Mouse (Mus musculus) heart, postnatal 10 days (tissue): ENCODE results near the gene Ugt1a6b. TPM values are rescaled to one million over a fixed set of nuclear protein-coding genes. Genes with fewer than 3 reads are reported as not detected.
"Not testable (repeated sequence)": the region's sequence is repeated elsewhere in the genome, so short reads cannot be mapped to it uniquely, and the experiment has no call there.

Experiments used
- DNase-seq, 2 experiments: peaks; one replicate each; pipeline ENCODE4 v3.0.0; 2021
- intact Hi-C: fragments of 180-260 bp; cut with DNase I; formaldehyde crosslinking; loops from one replicate; pipeline ENCODE4 v1.15.1; 2025
- total RNA-seq, 2 experiments: library from RNA; stranded (reverse); gene quantifications; 2 replicates each; pipeline ENCODE4 v1.2.3; 2021

The Ugt1a6b gene
- under 1 TPM in 1 of 2 experiments, not detected in 1; 0.72 TPM for total RNA-seq

- intact Hi-C loops, DNase-seq: not testable (repeated sequence)
Measured at GRCm38 (mm10) chr1:88103019-88103418, at the start of gene Ugt1a6b. Gene Ugt1a6b, plus strand, starts transcription at chr1:88103252.

DNA sequence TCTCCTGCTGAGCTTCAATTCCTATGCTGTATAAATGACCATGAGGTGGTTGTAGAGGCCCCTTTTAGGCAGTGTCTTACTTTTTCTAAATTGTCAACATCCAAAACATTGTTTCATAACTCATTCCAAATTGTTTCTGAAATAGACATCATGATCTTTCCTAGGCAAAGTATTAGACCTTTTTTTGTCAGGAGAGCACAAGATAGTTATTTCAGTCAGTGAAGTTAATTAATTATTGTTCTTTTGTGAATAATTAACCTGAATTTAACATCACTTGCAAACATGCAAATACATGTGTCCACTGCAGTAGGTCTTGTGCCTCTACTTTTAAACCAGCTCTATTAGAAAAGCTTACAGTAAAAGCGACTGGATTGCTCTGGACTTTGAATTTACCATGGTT, 48.0 kb upstream of the Ugt1a6b start, which contains the start of gene Ugt1a10:
Gene Ugt1a10, plus strand, starts transcription at position 301 of the 400 bp plus-strand sequence.
- no peak for DNase-seq
- intact Hi-C loops, result no loop called here

DNA sequence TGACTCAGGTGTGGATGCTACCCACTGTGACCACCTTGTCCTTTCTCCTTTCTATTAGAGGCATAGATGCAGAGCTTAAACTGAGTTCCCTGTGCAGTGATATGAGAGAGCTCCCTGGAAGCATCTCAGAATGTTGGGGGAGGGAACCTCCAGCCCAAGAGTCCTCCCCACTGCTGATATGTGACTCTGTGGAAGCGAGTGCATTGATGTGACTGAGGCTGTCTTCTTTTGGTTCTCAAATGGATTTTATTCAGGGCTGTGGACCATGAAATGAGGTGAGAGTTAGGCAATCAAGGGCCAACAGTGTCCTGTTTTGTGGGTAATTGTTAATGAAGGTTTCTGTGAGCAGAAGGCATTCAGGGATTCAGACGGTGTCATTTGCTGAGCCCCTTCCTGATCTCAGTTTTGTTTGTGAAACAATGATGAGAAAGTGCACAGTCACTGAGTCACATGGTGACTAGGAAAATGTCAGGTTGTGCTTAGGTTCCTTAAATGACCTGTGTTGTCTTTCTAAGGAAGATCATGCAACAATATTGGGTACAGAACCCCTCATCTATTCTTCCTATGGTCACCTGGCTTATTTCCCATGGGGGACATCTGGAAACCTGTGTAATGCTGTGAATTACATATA, 36.5 kb upstream of the Ugt1a6b start:
- intact Hi-C loops, result not testable (repeated sequence)

DNA sequence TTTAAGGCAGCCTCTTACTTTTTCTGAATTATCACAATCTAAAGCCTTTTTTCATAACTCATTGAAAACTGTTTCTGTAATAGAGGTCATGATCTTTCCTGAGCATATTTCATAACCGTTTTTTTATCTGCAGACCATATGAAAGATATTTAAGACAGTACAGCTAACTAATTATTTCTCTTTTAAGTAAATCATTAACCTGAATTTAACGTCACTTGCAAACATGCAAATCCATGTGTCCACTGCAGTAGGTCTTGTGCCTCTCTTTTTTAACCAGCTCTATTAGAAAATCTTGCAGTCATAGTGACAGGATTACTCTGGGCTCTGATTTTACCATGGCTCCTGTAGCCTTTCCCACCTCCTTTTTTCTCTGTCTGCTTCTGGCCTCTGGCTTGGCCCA, 32.6 kb upstream of the Ugt1a6b start, which contains the start of gene Ugt1a9:
Gene Ugt1a9, plus strand, starts transcription at position 306 of the 400 bp plus-strand sequence.
- DNase-seq, result no peak
- intact Hi-C loops, result no loop called here

More for the DNA sequence above, 36.5 kb upstream of the Ugt1a6b start:
- DNase-seq, result not testable (repeated sequence)

- DNase-seq, result no peak
- intact Hi-C loops, result no loop called here
Measured at GRCm38 (mm10) chr1:88070902-88071301, 32.1 kb upstream of the Ugt1a6b start.

DNA sequence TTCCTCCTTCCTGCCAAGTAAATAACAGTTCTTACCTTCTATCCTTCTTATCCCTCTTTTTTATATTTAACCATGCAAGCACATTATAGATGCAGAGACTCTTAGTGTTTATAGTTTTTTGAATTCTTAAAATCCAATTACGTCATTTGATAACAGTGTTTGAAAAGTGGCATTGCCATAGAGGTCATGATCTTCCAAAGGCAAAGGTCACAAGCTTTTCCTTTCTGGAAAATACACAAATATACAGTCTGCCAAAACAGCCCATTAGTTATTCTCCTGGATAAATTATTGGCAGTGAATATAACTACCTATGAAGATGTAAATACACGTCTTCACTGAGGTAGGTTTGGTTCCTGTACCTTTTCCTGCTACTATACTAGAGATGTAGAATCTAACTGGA, 28.6 kb upstream of the Ugt1a6b start:
- DNase-seq, result no peak

DNA sequence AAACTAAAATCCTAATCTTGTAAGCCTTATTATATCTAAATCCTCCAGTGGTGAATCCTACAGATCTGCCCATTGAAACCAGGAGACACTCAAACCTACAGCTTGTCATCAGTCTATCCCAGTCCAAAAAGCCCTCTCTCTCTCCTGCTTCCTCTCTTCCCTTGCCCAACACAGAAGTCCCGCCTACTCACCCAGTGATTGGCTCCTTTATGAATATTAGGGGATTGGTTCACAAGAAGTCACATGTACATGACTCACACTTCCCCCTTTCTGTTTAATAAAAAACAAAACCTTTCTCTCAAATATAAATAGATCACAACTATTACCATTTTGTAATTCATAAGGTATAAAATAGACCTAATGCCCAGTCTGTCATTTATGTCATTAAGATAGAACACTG, 25.9 kb upstream of the Ugt1a6b start:
- no peak for DNase-seq
- intact Hi-C loops, result no loop called here

More for the DNA sequence above, 28.6 kb upstream of the Ugt1a6b start:
- intact Hi-C loops, result no loop called here

GRCm38 (mm10) chr1:88081670-88082069, 21.4 kb upstream of the Ugt1a6b start:
- DNase-seq, result no peak
- intact Hi-C loops, result no loop called here

DNA sequence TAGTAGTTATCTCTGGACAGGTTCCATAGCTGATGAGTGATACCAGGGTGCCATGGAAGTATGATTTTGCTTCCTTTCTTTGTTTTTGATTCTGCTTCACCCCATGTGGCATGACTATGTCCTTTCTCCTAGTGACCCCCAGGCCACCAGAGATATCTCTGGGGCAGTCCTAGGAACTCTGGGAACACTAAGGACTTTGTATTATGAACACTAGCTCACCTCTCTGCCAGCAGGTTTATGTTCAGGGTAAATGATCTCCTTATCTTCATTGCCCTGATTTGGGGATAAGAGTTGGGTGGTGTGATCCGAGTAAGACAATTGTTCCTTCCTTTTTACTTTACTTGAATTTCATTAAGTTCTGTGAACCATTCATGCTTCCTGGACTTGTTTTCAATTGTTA, 16.9 kb upstream of the Ugt1a6b start:
- DNase-seq, result no peak
- intact Hi-C loops, result no loop called here

DNA sequence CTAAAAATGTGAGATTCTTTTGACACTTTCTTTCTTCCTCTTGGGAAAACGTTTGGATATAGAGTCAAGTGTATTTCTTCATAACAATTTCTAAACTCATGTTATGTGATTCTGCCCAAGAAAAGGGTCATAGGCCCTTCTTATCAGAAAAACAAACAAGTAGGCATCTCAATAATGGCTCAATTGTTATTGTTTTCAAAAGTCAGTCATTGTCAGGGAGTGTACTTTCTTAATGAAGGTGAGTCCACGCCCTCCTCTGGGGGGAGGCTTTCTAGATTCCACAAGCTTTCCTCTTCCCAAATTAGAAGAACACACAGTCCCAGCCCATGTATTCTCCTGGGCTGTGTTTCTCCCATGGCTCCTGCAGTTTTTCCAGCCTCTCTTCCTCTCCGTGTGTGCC, 15.5 kb upstream of the Ugt1a6b start, which contains the start of gene Ugt1a8:
Gene Ugt1a8, plus strand, starts transcription at position 301 of the 400 bp plus-strand sequence.
- intact Hi-C loops, result no loop called here
- DNase-seq, result no peak

- no peak for DNase-seq
- intact Hi-C loops, result no loop called here
Measured at GRCm38 (mm10) chr1:88092341-88092740, 10.7 kb upstream of the Ugt1a6b start.

DNA sequence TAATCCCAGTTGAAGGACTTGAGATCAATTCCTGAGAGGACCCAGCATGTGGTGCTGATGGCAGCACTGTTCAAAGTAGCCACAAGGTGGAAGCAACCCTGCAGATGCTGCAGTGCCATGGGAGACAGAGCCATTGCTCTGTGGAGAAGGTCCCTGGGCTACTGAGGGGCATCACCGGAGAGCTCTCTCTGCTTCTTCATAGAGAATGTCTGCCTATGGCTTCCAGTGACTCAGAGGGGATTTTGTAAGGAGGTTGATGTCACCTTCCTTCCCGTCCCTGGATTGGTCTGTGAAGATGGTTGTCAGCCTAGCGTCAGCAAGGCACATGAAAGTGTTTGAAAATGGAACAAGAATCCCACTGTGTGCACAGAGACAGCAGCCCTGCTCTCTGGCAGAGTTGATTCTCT, 8.8 kb upstream of the Ugt1a6b start:
- intact Hi-C loops, result not testable (repeated sequence)

GRCm38 (mm10) chr1:88094941-88095492, 8.0 kb upstream of the Ugt1a6b start, which contains the start of gene Ugt1a7c:
Gene Ugt1a7c, plus strand, starts transcription at chr1:88095062.
- intact Hi-C loops, result no loop called here
- peak; percentile 42 to 55 for DNase-seq

More for the DNA sequence above, 8.8 kb upstream of the Ugt1a6b start:
- peak in 1 of 2 experiments; percentile 8 for DNase-seq

- DNase-seq, intact Hi-C loops: not testable (repeated sequence)
Measured at GRCm38 (mm10) chr1:88098546-88098945, 4.5 kb upstream of the Ugt1a6b start.

DNA sequence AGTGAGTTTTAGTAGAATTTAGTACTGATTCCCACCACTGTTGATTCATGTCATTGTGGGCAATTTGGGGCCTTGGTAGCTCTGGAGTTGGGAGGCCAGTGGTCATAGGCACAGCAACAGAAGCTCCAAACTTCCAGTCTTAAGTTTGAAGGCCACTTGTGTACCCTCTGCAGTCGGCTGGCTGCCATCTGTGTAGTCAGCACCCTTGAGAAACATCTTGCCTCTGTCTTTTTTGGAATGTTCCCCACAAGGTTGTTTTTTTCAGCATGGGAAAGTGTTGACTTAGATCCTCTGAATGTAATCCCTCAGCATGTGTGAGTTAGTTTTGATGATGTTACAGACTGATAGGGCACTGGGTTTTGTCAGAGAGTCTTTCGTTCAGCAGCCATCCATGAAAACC, 3.4 kb upstream of the Ugt1a6b start:
- intact Hi-C loops, DNase-seq: not testable (repeated sequence)

DNA sequence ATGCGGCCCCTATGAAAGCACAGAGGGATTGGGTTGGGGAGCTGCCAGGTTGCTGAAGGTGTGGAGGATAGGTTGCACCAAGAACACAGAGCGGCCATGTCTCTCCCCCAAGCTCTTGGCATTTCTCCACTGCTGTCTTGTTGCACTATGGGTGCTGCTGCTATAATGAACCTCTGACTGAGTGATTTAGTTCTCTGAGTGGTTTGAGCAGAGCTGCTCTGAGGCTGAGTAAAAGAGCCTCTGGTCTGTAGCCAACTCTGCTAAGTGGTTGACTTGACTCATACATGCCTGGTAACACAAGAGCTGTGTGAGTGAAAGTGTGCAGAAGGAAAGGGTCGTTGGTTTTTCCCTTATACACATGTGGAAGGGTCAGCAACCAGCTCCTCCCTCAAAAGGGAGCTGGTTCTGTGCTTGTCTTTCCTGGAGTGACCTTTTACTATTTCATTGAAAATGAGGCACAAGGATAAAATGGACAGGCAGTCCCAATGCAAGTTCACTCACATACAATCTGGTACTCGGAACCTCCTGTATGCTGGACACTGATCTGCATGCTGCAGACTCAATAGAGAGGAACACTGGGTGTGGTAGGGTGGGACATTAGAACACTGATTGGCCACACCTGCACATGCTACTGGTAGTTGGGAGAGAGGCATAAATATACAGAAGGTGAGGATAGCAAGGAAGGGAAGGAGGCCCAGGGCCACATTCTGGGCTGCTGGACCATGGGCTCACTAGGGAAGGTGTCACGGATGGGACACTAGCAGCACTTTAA, 831 bp downstream of the Ugt1a6b start:
- intact Hi-C loops, DNase-seq: not testable (repeated sequence)

GRCm38 (mm10) chr1:88104667-88105430, 1.8 kb downstream of the Ugt1a6b start:
- no peak for DNase-seq
- intact Hi-C loops, result no loop called here

- intact Hi-C loops, result no loop called here
- DNase-seq, result no peak
Measured at GRCm38 (mm10) chr1:88105656-88106055, 2.6 kb downstream of the Ugt1a6b start.

GRCm38 (mm10) chr1:88109027-88109557, 6.0 kb downstream of the Ugt1a6b start:
- DNase-seq, intact Hi-C loops: not testable (repeated sequence)

DNA sequence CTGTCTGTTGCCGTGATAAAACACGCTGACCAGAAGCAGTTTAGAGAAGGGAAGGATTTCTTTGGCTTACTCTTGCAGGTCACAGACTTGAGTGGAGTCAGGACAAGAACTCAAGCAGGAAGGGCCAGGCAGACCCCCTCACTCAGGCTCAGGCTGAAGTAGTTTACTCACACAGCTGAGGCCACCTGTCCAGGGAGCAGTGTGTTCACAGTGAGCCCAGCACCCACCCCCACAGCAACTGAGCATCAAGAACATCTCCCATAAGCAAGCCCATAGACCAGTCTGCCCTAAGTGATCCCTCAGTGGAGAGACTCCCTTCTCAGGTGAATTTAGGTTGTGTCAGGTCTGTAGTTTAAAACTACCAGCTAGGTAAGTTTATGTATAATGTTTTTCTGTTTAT, 6.6 kb downstream of the Ugt1a6b start:
- intact Hi-C loops, DNase-seq: not testable (repeated sequence)
